Mouse (Mus musculus): Measurements from ENCODE around the gene Syt16. TPM values are rescaled to one million over a fixed set of nuclear protein-coding genes. Genes with fewer than 3 reads are reported as not detected.

The Syt16 gene
- polyA plus RNA-seq, 2 experiments: 0.04 TPM; not detected in 1

GRCm38 (mm10) chr12:74075590-74075989, 78.1 kb downstream of the Syt16 start:
- Histone ChIP-seq H3K27ac (no peak overlapping the region), H3K9ac (replicated peaks) (no peak overlapping the region), H3K4me1 (replicated peaks; ENCODE audit: control insufficient read depth in 2 of 2, insufficient read depth in 2 of 2, low read length in 1 of 2) (no peaks in the 10 kb centered on the region), H3K27me3 (ENCODE audit: control insufficient read depth, insufficient read depth, low read length) (no peaks in the 10 kb centered on the region), H3K9me3 (ENCODE audit: control insufficient read depth, low read length) (no peaks in the 10 kb centered on the region), H3K36me3 (replicated peaks; ENCODE audit: control insufficient read depth, insufficient read depth, low read depth) (no peaks in the 10 kb centered on the region), H3K4me3 (ENCODE audit: insufficient read depth in 1 of 2, low read depth in 2 of 2, low read length in 2 of 2) (no peak overlapping the region), H3K4me2 (ENCODE audit: low read depth) (no peak overlapping the region)
- WGBS (ENCODE audit: insufficient replicate concordance): 58% methylated on average over 3 of the region's 3 CpGs
- DNase-seq (ENCODE audit: low read depth in 3 of 3, low spot score in 3 of 3): no peak
- ATAC-seq (ENCODE audit: insufficient read depth): no peak
- no peak for TF ChIP-seq EP300 (IDR thresholded peaks at IDR 0.05; ENCODE audit: low read depth)
- no peak for TF ChIP-seq CTCF (IDR thresholded peaks at IDR 0.05; ENCODE audit: low read depth)

- no peak overlapping the region for H3K4me3 ChIP-seq (ENCODE audit: insufficient read depth in 1 of 2, low read depth in 2 of 2, low read length in 2 of 2)
- no peaks in the 10 kb centered on the region for H3K27me3 ChIP-seq (ENCODE audit: control insufficient read depth, insufficient read depth, low read length)
- WGBS (ENCODE audit: insufficient replicate concordance): 52% methylated on average over 4 of the region's 4 CpGs
- DNase-seq (ENCODE audit: low read depth in 3 of 3, low spot score in 3 of 3) (no peak), ATAC-seq (ENCODE audit: insufficient read depth) (no peak)
- no peak for TF ChIP-seq EP300 (IDR thresholded peaks at IDR 0.05; ENCODE audit: low read depth)
- no peak for TF ChIP-seq CTCF (IDR thresholded peaks at IDR 0.05; ENCODE audit: low read depth)
- H3K9me3 ChIP-seq (ENCODE audit: control insufficient read depth, low read length): no peaks in the 10 kb centered on the region
- H3K27ac ChIP-seq: no peak overlapping the region
- H3K36me3 ChIP-seq (replicated peaks; ENCODE audit: control insufficient read depth, insufficient read depth, low read depth): no peaks in the 10 kb centered on the region
- no peak overlapping the region for H3K9ac ChIP-seq (replicated peaks)
- H3K4me2 ChIP-seq (ENCODE audit: low read depth): no peak overlapping the region
- H3K4me1 ChIP-seq (replicated peaks; ENCODE audit: control insufficient read depth in 2 of 2, insufficient read depth in 2 of 2, low read length in 1 of 2): no peaks in the 10 kb centered on the region
These were observed 78.6 kb downstream of the Syt16 start for GRCm38 (mm10) chr12:74076091-74076490.

- no peak for TF ChIP-seq EP300 (IDR thresholded peaks at IDR 0.05; ENCODE audit: low read depth)
- no peak for TF ChIP-seq CTCF (IDR thresholded peaks at IDR 0.05; ENCODE audit: low read depth)
- H3K4me3 ChIP-seq (ENCODE audit: insufficient read depth in 1 of 2, low read depth in 2 of 2, low read length in 2 of 2): no peak overlapping the region
- no peaks in the 10 kb centered on the region for H3K27me3 ChIP-seq (ENCODE audit: control insufficient read depth, insufficient read depth, low read length)
- no peak overlapping the region for H3K9ac ChIP-seq (replicated peaks)
- no peaks in the 10 kb centered on the region for H3K4me1 ChIP-seq (replicated peaks; ENCODE audit: control insufficient read depth in 2 of 2, insufficient read depth in 2 of 2, low read length in 1 of 2)
- ATAC-seq (ENCODE audit: insufficient read depth): no peak
- H3K4me2 ChIP-seq (ENCODE audit: low read depth): no peak overlapping the region
- no peaks in the 10 kb centered on the region for H3K36me3 ChIP-seq (replicated peaks; ENCODE audit: control insufficient read depth, insufficient read depth, low read depth)
- DNase-seq (ENCODE audit: low read depth in 3 of 3, low spot score in 3 of 3): no peak
- WGBS (ENCODE audit: insufficient replicate concordance): 64% methylated on average over 3 of the region's 3 CpGs
- H3K9me3 ChIP-seq (ENCODE audit: control insufficient read depth, low read length): no peaks in the 10 kb centered on the region
- H3K27ac ChIP-seq: no peak overlapping the region
These were observed 83.7 kb downstream of the Syt16 start for GRCm38 (mm10) chr12:74081122-74081521.

- no peaks in the 10 kb centered on the region for H3K36me3 ChIP-seq (replicated peaks; ENCODE audit: control insufficient read depth, insufficient read depth, low read depth)
- 65% methylated on average over 5 of the region's 5 CpGs for WGBS (ENCODE audit: insufficient replicate concordance)
- no peak overlapping the region for H3K4me3 ChIP-seq (ENCODE audit: insufficient read depth in 1 of 2, low read depth in 2 of 2, low read length in 2 of 2)
- H3K27ac ChIP-seq: no peak overlapping the region
- H3K9ac ChIP-seq (replicated peaks): no peak overlapping the region
- no peaks in the 10 kb centered on the region for H3K9me3 ChIP-seq (ENCODE audit: control insufficient read depth, low read length)
- TF ChIP-seq EP300 (IDR thresholded peaks at IDR 0.05; ENCODE audit: low read depth) (no peak), CTCF (IDR thresholded peaks at IDR 0.05; ENCODE audit: low read depth) (no peak)
- no peak for ATAC-seq (ENCODE audit: insufficient read depth)
- no peak for DNase-seq (ENCODE audit: low read depth in 3 of 3, low spot score in 3 of 3)
- H3K27me3 ChIP-seq (ENCODE audit: control insufficient read depth, insufficient read depth, low read length): no peaks in the 10 kb centered on the region
- peaks cover 0 to 6% of the 10 kb centered on the region in 2 experiments; a peak in 2 of 4 replicates for H3K4me1 ChIP-seq (replicated peaks; ENCODE audit: control insufficient read depth in 2 of 2, insufficient read depth in 2 of 2, low read length in 1 of 2)
- H3K4me2 ChIP-seq (ENCODE audit: low read depth): no peak overlapping the region
These were observed 86.9 kb downstream of the Syt16 start for GRCm38 (mm10) chr12:74084389-74084788.

- H3K9me3 ChIP-seq (ENCODE audit: control insufficient read depth, low read length): no peaks in the 10 kb centered on the region
- ATAC-seq (ENCODE audit: insufficient read depth) (no peak), DNase-seq (ENCODE audit: low read depth in 3 of 3, low spot score in 3 of 3) (peak in 1 of 3 experiments; percentile 12)
- no peaks in the 10 kb centered on the region for H3K36me3 ChIP-seq (replicated peaks; ENCODE audit: control insufficient read depth, insufficient read depth, low read depth)
- H3K27me3 ChIP-seq (ENCODE audit: control insufficient read depth, insufficient read depth, low read length): no peaks in the 10 kb centered on the region
- no peak overlapping the region for H3K4me2 ChIP-seq (ENCODE audit: low read depth)
- no peak overlapping the region for H3K4me3 ChIP-seq (ENCODE audit: insufficient read depth in 1 of 2, low read depth in 2 of 2, low read length in 2 of 2)
- no peak overlapping the region for H3K27ac ChIP-seq
- 71% methylated on average over 8 of the region's 8 CpGs for WGBS (ENCODE audit: insufficient replicate concordance)
- TF ChIP-seq CTCF (IDR thresholded peaks at IDR 0.05; ENCODE audit: low read depth) (no peak), EP300 (IDR thresholded peaks at IDR 0.05; ENCODE audit: low read depth) (no peak)
- H3K9ac ChIP-seq (replicated peaks): no peak overlapping the region
- peaks cover 0 to 6% of the 10 kb centered on the region in 2 experiments; a peak in 2 of 4 replicates for H3K4me1 ChIP-seq (replicated peaks; ENCODE audit: control insufficient read depth in 2 of 2, insufficient read depth in 2 of 2, low read length in 1 of 2)
These were observed 89.6 kb downstream of the Syt16 start for GRCm38 (mm10) chr12:74087086-74087485.
